Mouse (Mus musculus): Measurements from ENCODE around the gene Gm20388. TPM values are rescaled to one million over a fixed set of nuclear protein-coding genes. Genes with fewer than 3 reads are reported as not detected.

Gene Gm20388
- polyA plus RNA-seq, 1 experiment from 2014 or later, result not detected

DNA sequence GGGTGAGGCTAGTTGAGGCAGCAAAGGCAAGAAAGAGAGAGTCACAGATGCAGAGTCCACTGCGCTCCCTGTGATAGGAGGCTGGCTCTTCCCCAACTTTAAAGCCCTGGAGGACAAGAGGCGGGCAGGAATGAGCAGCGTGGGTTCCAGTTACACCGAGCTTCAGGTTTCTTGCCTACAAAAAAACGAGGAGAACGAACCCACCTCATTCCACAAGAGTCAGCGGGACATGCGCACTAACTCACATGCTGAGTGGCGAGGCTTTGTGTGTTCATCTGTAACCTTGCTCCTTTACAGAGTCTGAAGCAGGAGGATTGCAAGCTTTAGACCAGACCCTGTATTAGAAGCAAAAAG is 2748.1 kb downstream of the Gm20388 start:
- no peak overlapping the region for H3K4me3 ChIP-seq (replicated peaks)
- no peaks in the 10 kb centered on the region for H3K27me3 ChIP-seq
- H3K36me3 ChIP-seq, result peaks cover 28% of the 10 kb centered on the region; the same call in 1 of the 2 replicates
- no peak overlapping the region for H3K27ac ChIP-seq
- ATAC-seq (ENCODE audit: low read depth) (no peak), DNase-seq (no peak)
- H3K4me2 ChIP-seq, result no peak overlapping the region
- WGBS (ENCODE audit: insufficient replicate concordance), result 77% methylated on average over 9 of the region's 9 CpGs
- H3K9me3 ChIP-seq (replicated peaks), result no peaks in the 10 kb centered on the region
- H3K4me1 ChIP-seq (replicated peaks), result peaks cover 22% of the 10 kb centered on the region
- H3K9ac ChIP-seq, result no peak overlapping the region

DNA sequence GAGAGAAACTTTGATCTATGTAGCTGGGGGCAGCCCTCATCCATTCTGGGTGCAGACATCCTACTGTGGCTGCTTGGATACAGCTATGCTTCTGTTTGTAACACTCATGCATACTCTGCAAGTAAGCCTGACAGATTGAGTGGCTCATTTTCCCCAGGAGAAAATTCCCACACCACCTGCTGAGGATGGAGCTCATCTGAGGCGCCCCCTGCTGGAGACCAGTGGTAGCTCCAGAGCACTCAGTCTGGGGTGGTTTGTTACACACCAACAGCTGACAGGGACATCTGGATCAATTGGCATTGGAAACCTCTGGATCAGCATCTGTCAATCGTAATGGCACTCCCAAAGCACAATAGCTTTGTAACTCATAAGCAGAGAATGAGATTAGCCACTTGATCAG is 2749.4 kb downstream of the Gm20388 start:
- no peak overlapping the region for H3K4me3 ChIP-seq (replicated peaks)
- no peaks in the 10 kb centered on the region for H3K9me3 ChIP-seq (replicated peaks)
- no peak overlapping the region for H3K9ac ChIP-seq
- no peak overlapping the region for H3K4me2 ChIP-seq
- no peak for ATAC-seq (ENCODE audit: low read depth)
- no peaks in the 10 kb centered on the region for H3K27me3 ChIP-seq
- H3K36me3 ChIP-seq, result peaks cover 27% of the 10 kb centered on the region
- H3K4me1 ChIP-seq (replicated peaks), result peaks cover 30% of the 10 kb centered on the region
- WGBS (ENCODE audit: insufficient replicate concordance), result 55% methylated on average over 2 of the region's 2 CpGs
- DNase-seq, result no peak
- H3K27ac ChIP-seq, result no peak overlapping the region

DNA sequence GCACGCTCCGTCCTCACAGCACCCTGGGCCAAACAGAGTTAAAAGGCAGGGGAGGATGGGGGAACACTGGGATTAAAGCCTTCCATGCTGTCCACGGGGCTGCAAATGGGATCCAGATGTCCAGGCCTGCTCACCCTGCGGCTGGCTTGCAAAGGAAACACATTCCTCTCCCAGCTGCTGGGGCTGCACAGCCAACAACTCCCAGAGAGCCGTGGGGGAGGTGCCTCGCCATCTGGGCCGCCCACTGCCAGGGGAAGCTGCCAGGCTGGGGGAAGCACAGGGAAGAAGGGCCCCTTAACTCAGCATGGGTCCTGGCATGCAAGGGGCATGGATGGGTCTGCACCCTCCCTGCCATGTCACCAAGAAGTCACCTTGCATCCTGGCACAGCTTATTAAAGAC is 2750.5 kb downstream of the Gm20388 start:
- WGBS (ENCODE audit: insufficient replicate concordance), result 75% methylated on average over 7 of the region's 7 CpGs
- DNase-seq, result no peak
- Histone ChIP-seq H3K27me3 (no peaks in the 10 kb centered on the region), H3K36me3 (peaks cover 24% of the 10 kb centered on the region), H3K9ac (no peak overlapping the region), H3K27ac (no peak overlapping the region), H3K9me3 (replicated peaks) (no peaks in the 10 kb centered on the region), H3K4me3 (replicated peaks) (no peak overlapping the region), H3K4me2 (no peak overlapping the region), H3K4me1 (replicated peaks) (peaks cover 37% of the 10 kb centered on the region)
- no peak for ATAC-seq (ENCODE audit: low read depth)

DNA sequence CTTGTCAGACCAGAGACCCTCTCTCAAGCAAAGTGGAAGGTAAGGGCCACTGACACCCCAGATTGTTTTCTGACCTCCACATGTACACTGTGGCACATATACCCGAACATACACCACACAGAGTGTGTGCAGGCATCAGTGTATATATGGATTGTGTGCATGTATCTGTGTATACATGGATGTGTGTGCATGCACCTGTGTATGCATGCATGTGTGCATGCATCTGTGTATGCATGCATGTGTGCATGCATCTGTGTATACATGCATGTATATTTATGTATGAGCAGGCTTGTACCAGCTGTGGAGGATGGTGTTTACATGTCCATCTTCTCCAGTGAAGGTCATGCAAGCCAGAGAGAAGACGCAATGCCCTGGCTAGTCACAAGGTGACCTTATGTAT is 2751.3 kb downstream of the Gm20388 start:
- H3K4me3 ChIP-seq (replicated peaks), result no peak overlapping the region
- WGBS (ENCODE audit: insufficient replicate concordance), result 85% methylated on average over 2 of the region's 2 CpGs
- H3K9me3 ChIP-seq (replicated peaks), result no peaks in the 10 kb centered on the region
- H3K9ac ChIP-seq, result no peak overlapping the region
- no peak overlapping the region for H3K4me2 ChIP-seq
- no peaks in the 10 kb centered on the region for H3K27me3 ChIP-seq
- H3K4me1 ChIP-seq (replicated peaks), result peaks cover 42% of the 10 kb centered on the region
- no peak for ATAC-seq (ENCODE audit: low read depth)
- no peak overlapping the region for H3K27ac ChIP-seq
- no peak for DNase-seq
- H3K36me3 ChIP-seq, result peaks cover 21% of the 10 kb centered on the region

DNA sequence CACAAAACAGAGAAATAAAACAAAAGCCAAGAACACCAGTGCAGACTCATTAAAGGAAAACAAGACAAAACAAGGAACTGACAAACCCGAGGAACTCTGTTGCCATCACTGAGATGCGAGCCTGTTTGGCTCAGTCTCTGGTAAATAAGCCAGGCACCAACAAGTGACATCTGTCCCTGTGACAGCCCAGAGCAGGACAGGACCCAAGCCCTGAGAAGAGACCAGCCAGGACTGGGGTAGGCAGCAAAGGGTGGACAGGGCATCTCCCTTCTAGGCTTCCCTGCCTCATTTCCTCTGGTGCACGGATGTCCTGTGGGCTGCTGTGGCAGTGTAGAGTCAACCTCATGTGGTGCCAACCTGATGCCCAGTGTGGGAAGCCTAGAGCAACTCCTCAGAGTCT is 2752.5 kb downstream of the Gm20388 start:
- ATAC-seq (ENCODE audit: low read depth), result no peak
- 75% methylated on average over 3 of the region's 3 CpGs for WGBS (ENCODE audit: insufficient replicate concordance)
- 0 out of 2 replicates have a peak overlapping the region, but pooled peaks have one; percentile 20 for H3K27ac ChIP-seq

DNA sequence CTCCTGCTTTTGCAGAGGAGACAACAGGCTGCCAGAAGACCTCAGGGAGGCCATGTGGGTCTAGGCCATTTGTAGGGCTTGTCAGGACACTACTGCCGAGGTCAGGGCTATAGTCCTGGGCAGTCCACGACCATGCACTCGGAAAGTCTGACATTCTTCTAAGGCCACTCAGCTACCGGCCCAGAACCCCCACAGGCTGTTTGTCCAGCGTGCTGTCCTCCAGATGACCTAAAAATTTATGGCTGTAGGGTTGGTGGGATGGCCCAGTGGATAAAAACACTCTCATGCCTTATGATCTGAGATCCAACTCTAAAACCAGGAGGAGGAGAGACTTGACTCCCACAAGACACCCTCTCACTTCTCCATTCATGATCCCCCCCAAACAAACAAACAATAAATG is 2753.0 kb downstream of the Gm20388 start:
- no peak for DNase-seq
- no peak overlapping the region for H3K4me2 ChIP-seq
- no peak overlapping the region for H3K9ac ChIP-seq
- H3K4me3 ChIP-seq (replicated peaks), result no peak overlapping the region
- peaks cover 9% of the 10 kb centered on the region for H3K27me3 ChIP-seq
- no peaks in the 10 kb centered on the region for H3K9me3 ChIP-seq (replicated peaks)
- ATAC-seq (ENCODE audit: low read depth), result no peak
- peaks cover 58% of the 10 kb centered on the region for H3K4me1 ChIP-seq (replicated peaks)
- H3K36me3 ChIP-seq, result peaks cover 12% of the 10 kb centered on the region
- peak overlapping the region; percentile 20; the same call in 1 of the 2 replicates for H3K27ac ChIP-seq
- WGBS (ENCODE audit: insufficient replicate concordance), result 79% methylated on average over 5 of the region's 5 CpGs

More for the DNA sequence above, 2752.5 kb downstream of the Gm20388 start:
- Histone ChIP-seq H3K4me2 (no peak overlapping the region), H3K9me3 (replicated peaks) (no peaks in the 10 kb centered on the region), H3K36me3 (peaks cover 17% of the 10 kb centered on the region), H3K9ac (no peak overlapping the region), H3K4me3 (replicated peaks) (no peak overlapping the region), H3K4me1 (replicated peaks) (peaks cover 54% of the 10 kb centered on the region), H3K27me3 (peaks cover 9% of the 10 kb centered on the region)
- DNase-seq, result no peak

DNA sequence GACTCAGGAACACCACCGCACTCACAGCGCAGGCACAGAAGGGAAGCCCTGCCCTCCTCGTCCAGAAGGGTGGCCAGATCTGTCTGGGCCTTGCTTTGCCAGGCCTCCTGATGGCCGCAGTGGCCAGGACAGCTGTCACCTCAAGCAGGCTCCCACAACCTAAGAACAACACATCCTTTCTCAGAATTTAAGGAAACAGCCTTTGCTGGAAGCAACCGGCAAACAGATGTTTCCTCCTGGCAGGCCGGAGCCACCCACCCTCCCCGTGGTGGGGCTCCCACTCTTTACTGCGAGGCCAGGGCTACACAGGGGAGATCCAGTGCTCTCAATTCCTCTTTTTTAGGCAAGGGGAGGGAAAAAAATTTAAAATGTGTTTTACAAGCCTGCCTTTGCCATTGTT is 2754.6 kb downstream of the Gm20388 start:
- peaks cover 6% of the 10 kb centered on the region; the same call in 1 of the 2 replicates for H3K36me3 ChIP-seq
- H3K4me1 ChIP-seq (replicated peaks), result peaks cover 72% of the 10 kb centered on the region
- ATAC-seq (ENCODE audit: low read depth), result no peak
- H3K9me3 ChIP-seq (replicated peaks), result no peaks in the 10 kb centered on the region
- 54% methylated on average over 8 of the region's 8 CpGs for WGBS (ENCODE audit: insufficient replicate concordance)
- H3K9ac ChIP-seq, result no peak overlapping the region
- peak overlapping the region; percentile 75; the same call in 1 of the 2 replicates for H3K27ac ChIP-seq
- no peak overlapping the region for H3K4me3 ChIP-seq (replicated peaks)
- no peak overlapping the region for H3K4me2 ChIP-seq
- peaks cover 18% of the 10 kb centered on the region for H3K27me3 ChIP-seq
- DNase-seq, result no peak

DNA sequence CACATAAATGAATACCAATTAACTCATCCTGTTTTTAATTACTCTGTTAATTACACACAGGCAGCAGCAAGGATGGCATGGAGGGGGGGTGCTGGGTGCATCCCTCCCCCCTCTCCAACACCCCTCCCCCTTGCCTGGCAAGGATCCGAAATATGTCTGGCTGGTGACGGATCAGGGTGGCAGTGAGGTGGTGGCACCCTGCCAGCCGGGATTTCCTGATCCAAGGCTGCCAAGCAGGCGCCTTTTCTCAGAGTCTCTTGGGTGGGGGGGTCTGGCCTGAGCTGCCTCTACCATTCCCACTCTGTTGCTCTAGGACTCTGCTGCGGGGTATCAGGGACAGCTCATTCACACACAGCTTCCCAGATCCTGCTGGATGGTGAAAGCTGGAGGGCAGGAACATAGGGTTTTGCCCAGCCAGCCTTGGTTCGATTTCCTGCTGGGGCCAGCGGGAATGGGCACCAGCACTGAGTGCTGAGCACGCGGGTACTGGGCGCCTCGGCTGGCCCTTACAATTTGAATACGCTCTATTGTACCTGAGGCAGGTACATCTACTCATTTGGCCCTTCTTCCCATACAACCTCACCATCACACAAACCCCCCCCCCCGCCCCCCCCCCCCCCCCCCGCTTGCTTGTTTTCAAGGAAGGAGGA is 2755.2 kb downstream of the Gm20388 start:
- DNase-seq (no peak), ATAC-seq (ENCODE audit: low read depth) (no peak)
- Histone ChIP-seq H3K36me3 (peaks cover 8% of the 10 kb centered on the region; the same call in 1 of the 2 replicates), H3K9me3 (replicated peaks) (no peaks in the 10 kb centered on the region), H3K27me3 (peaks cover 22% of the 10 kb centered on the region), H3K9ac (peak overlapping the region; percentile 39; the same call in 1 of the 2 replicates), H3K4me1 (replicated peaks) (peaks cover 77% of the 10 kb centered on the region), H3K4me3 (replicated peaks) (peak overlapping the region; percentile 37; the same call in 1 of the 2 replicates), H3K27ac (peak overlapping the region; percentile 75; the same call in 1 of the 2 replicates), H3K4me2 (peak overlapping the region; percentile 65)
- WGBS (ENCODE audit: insufficient replicate concordance), result 57% methylated on average over 13 of the region's 14 CpGs

DNA sequence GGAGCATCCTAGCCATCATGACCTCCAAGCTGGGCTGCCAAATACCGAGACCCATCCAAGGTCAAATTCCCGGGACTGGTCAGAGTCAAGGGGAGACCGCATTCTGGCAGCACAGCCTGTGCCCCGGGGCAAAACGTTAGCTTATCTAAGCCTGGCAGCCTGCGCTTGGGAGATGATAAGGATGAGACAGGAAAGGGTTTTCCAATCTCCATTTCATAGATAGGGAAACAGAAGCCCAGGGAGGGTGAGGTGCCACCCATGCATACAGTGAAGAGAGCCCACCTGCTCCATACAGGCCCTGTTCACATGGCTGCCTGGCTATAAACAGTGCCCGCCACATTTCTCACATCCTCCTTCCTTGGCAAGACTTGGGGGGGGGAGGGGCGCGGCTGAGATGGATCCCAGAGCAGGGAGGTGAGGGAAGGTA is 2755.7 kb downstream of the Gm20388 start:
- ATAC-seq (ENCODE audit: low read depth) (peak; percentile 90), DNase-seq (peak; percentile 88)
- no peaks in the 10 kb centered on the region for H3K9me3 ChIP-seq (replicated peaks)
- WGBS (ENCODE audit: insufficient replicate concordance), result 10% methylated on average over 9 of the region's 9 CpGs
- peak overlapping the region; percentile 37 for H3K4me3 ChIP-seq (replicated peaks)
- H3K27ac ChIP-seq, result peak overlapping the region; percentile 75
- peak overlapping the region; percentile 65 for H3K4me2 ChIP-seq
- peaks cover 28% of the 10 kb centered on the region for H3K27me3 ChIP-seq
- H3K4me1 ChIP-seq (replicated peaks), result peaks cover 81% of the 10 kb centered on the region
- peak overlapping the region; percentile 59 for H3K9ac ChIP-seq
- peaks cover 13% of the 10 kb centered on the region; the same call in 1 of the 2 replicates for H3K36me3 ChIP-seq

DNA sequence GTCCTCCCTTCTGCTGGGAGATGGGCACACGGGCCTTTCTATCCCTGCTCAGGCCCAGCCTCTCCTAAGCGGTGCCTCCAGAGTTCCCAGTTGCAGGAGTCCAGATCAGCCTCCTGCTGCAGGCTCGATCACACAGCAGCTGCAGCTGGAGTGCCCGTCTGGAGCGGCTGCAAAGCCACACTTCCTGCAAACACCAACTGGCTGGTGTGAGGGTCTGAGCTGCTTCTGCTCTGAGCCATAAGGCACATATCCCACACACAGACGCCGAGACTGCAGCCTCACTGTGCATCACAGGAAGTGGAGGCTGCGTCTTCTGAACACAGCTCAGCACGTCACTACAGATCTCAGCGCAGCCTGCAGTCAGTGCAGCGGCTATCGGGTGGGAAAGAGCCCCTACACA is 2756.2 kb downstream of the Gm20388 start:
- peak overlapping the region; percentile 75 for H3K27ac ChIP-seq
- ATAC-seq (ENCODE audit: low read depth) (peak; percentile 15), DNase-seq (no peak)
- peaks cover 80% of the 10 kb centered on the region for H3K4me1 ChIP-seq (replicated peaks)
- WGBS (ENCODE audit: insufficient replicate concordance), result 18% methylated on average over 12 of the region's 12 CpGs
- H3K27me3 ChIP-seq, result peaks cover 33% of the 10 kb centered on the region
- H3K36me3 ChIP-seq, result peaks cover 18% of the 10 kb centered on the region; the same call in 1 of the 2 replicates
- peak overlapping the region; percentile 65 for H3K4me2 ChIP-seq
- no peaks in the 10 kb centered on the region for H3K9me3 ChIP-seq (replicated peaks)
- H3K9ac ChIP-seq, result peak overlapping the region; percentile 59
- H3K4me3 ChIP-seq (replicated peaks), result peak overlapping the region; percentile 37

DNA sequence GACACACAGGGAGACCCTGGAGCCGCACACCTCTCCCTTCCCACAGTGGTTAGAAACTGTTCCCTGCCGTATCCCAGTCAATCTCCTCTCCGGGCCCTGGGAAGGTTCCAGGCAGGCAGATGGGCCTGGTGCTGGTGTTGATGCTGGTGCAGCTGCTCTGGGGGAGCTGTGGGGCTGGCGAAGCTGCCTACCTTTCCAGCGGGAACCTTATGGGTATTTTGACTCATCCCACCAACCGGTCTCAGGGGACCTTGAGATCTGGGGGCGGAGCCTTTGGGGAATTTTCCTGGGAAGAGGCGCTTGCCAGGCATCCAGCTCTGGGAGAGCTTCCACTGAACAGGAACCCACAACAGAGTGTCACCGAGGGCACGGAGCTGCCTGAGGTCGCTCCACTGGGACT is 2757.2 kb downstream of the Gm20388 start:
- Histone ChIP-seq H3K4me3 (replicated peaks) (no peak overlapping the region), H3K27me3 (peaks cover 37% of the 10 kb centered on the region), H3K36me3 (peaks cover 27% of the 10 kb centered on the region; the same call in 1 of the 2 replicates), H3K27ac (no peak overlapping the region), H3K9ac (no peak overlapping the region), H3K9me3 (replicated peaks) (no peaks in the 10 kb centered on the region), H3K4me1 (replicated peaks) (peaks cover 78% of the 10 kb centered on the region), H3K4me2 (no peak overlapping the region)
- DNase-seq (no peak), ATAC-seq (ENCODE audit: low read depth) (no peak)
- WGBS (ENCODE audit: insufficient replicate concordance), result 81% methylated on average over 11 of the region's 11 CpGs

DNA sequence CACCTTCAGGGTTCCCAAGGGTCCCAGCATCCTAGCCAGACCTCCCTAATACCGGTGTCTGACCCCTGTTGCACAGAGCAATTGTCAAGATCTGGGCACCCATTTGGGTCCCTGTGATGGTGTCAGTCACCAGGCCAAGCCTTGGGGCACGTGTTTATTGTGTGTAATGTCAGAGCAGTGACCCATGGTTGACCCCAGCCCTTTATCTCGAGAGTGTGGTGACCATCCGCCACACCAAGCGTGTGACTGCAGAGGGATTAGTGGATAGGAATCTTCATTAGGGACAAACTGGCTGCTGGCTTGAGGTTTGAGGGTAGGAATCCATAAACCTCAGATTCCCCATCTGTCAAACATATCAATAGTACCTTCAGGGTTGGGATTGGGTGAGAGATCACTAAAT is 2758.7 kb downstream of the Gm20388 start:
- Histone ChIP-seq H3K27ac (no peak overlapping the region), H3K27me3 (peaks cover 42% of the 10 kb centered on the region), H3K9ac (no peak overlapping the region), H3K4me1 (replicated peaks) (peaks cover 64% of the 10 kb centered on the region), H3K4me2 (no peak overlapping the region), H3K4me3 (replicated peaks) (no peak overlapping the region), H3K9me3 (replicated peaks) (no peaks in the 10 kb centered on the region), H3K36me3 (peaks cover 40% of the 10 kb centered on the region)
- ATAC-seq (ENCODE audit: low read depth) (no peak), DNase-seq (no peak)
- 61% methylated on average over 5 of the region's 5 CpGs for WGBS (ENCODE audit: insufficient replicate concordance)

All from liver, embryonic 13.5 days (tissue).